Comparison of ENCODE assay signal across 8 mouse cellular contexts in genomic region chr17:27826908-27827383, GRCm38 (mm10). TPM values are rescaled to one million over a fixed set of nuclear protein-coding genes. Genes with fewer than 3 reads are reported as not detected.
A peak's percentile ranks its signal among the peaks of the same experiment; 100 is the strongest.
DNase-seq lines count a peak whose midpoint lies in the region; ATAC-seq and TF ChIP-seq lines count a peak whose summit lies in the region.

No protein-coding gene starts in this region.

- no peaks in the 10 kb centered on the region for H3K36me3 ChIP-seq in G1E (replicated peaks)
- no peaks in the 10 kb centered on the region for H3K36me3 ChIP-seq in heart, embryonic 12.5 days
- H3K36me3 ChIP-seq in midbrain, embryonic 10.5 days, result no peaks in the 10 kb centered on the region
- no peaks in the 10 kb centered on the region for H3K36me3 ChIP-seq in stomach, embryonic 16.5 days (ENCODE audit: control insufficient read depth, insufficient read depth, low read length)

- H3K9me3 ChIP-seq in G1E (replicated peaks), result no peaks in the 10 kb centered on the region
- H3K9me3 ChIP-seq in heart, embryonic 12.5 days (replicated peaks), result 0 out of 2 replicates have a peak, but pooled peaks cover 2% of the 10 kb centered on the region
- no peaks in the 10 kb centered on the region for H3K9me3 ChIP-seq in midbrain, embryonic 10.5 days (replicated peaks)
- no peaks in the 10 kb centered on the region for H3K9me3 ChIP-seq in stomach, embryonic 16.5 days (replicated peaks; ENCODE audit: control insufficient read depth, low read length)

- peaks cover 37% of the 10 kb centered on the region for H3K4me1 ChIP-seq in G1E (ENCODE audit: insufficient read depth, low read depth, low read length)
- peaks cover 15% of the 10 kb centered on the region for H3K4me1 ChIP-seq in heart, embryonic 12.5 days (replicated peaks)
- peaks cover 24% of the 10 kb centered on the region for H3K4me1 ChIP-seq in midbrain, embryonic 10.5 days
- H3K4me1 ChIP-seq in stomach, embryonic 16.5 days (ENCODE audit: control insufficient read depth, insufficient read depth, low read length), result 0 out of 2 replicates have a peak, but pooled peaks cover 5% of the 10 kb centered on the region

- TF ChIP-seq CTCF in G1E (IDR thresholded peaks at IDR 0.05; ENCODE audit: low read depth, low read length), result no peak

- peak overlapping the region; percentile 13; the same call in 1 of the 2 replicates for H3K27ac ChIP-seq in heart, embryonic 12.5 days (ENCODE audit: poor library complexity, severe bottlenecking)
- H3K27ac ChIP-seq in midbrain, embryonic 10.5 days (replicated peaks), result peak overlapping the region; percentile 85
- H3K27ac ChIP-seq in stomach, embryonic 16.5 days (ENCODE audit: low read length), result peak overlapping the region; percentile 75

- peak overlapping the region; percentile 69 for H3K4me2 ChIP-seq in heart, embryonic 12.5 days
- H3K4me2 ChIP-seq in stomach, embryonic 16.5 days (ENCODE audit: low read depth, low read length), result peak overlapping the region; percentile 60

- peak overlapping the region; percentile 63 for H3K9ac ChIP-seq in heart, embryonic 12.5 days
- peak overlapping the region; percentile 59 for H3K9ac ChIP-seq in stomach, embryonic 16.5 days (ENCODE audit: low read length)

- H3K4me3 ChIP-seq in G1E (ENCODE audit: low read depth, low read length), result no peak overlapping the region; the same call in 1 of the 2 replicates
- H3K4me3 ChIP-seq in heart, embryonic 12.5 days, result peak overlapping the region; percentile 44
- peak overlapping the region; percentile 52 for H3K4me3 ChIP-seq in midbrain, embryonic 10.5 days
- H3K4me3 ChIP-seq in stomach, embryonic 16.5 days (replicated peaks; ENCODE audit: low read length), result peak overlapping the region; percentile 39

- peaks cover 13% of the 10 kb centered on the region for H3K27me3 ChIP-seq in G1E (ENCODE audit: insufficient read depth, low read length)
- no peaks in the 10 kb centered on the region for H3K27me3 ChIP-seq in heart, embryonic 12.5 days (replicated peaks)
- H3K27me3 ChIP-seq in midbrain, embryonic 10.5 days (ENCODE audit: low read depth, poor library complexity, severe bottlenecking), result no peaks in the 10 kb centered on the region; the same call in 1 of the 2 replicates
- H3K27me3 ChIP-seq in stomach, embryonic 16.5 days (ENCODE audit: control insufficient read depth, insufficient read depth, low read length), result no peaks in the 10 kb centered on the region

- ATAC-seq in G1E (ENCODE audit: extremely low read depth, insufficient number of reproducible peaks, low FRiP score, poor library complexity, severe bottlenecking), result no peak
- no peak for ATAC-seq in heart, embryonic 12.5 days (ENCODE audit: insufficient number of reproducible peaks, low FRiP score)
- ATAC-seq in stomach, embryonic 16.5 days (ENCODE audit: insufficient read depth, low FRiP score), result peak; percentile 51; the same call in 1 of the 2 replicates

- DNase-seq in G1E (ENCODE audit: low spot score), result peak; percentile 14
- peak; percentile 76 for DNase-seq in embryo, embryonic 10 days (ENCODE audit: low spot score)
- peak; percentile 40 to 53 for DNase-seq in kidney, postnatal 36 days
- DNase-seq in midbrain, embryonic 10.5 days (ENCODE audit: low spot score), result peak; percentile 56
- no peak for DNase-seq in layer of hippocampus, adult 18-20 months (ENCODE audit: low spot score in 2 of 2)
- DNase-seq in layer of hippocampus, postnatal 25 days (ENCODE audit: extremely low spot score in 1 of 2, low spot score in 1 of 2), result no peak

- WGBS in heart, embryonic 12.5 days, result under 1% methylated on average over 8 of the region's 9 CpGs
- 0% methylated on average over 8 of the region's 9 CpGs for WGBS in midbrain, embryonic 10.5 days
- 2% methylated on average over 9 of the region's 9 CpGs for WGBS in stomach, embryonic 16.5 days

RNA-seq across cellular contexts. Expression of gene D17Wsu92e, which starts 6.5 kb away (rescaled TPM):
- 84.4 and 87.4 TPM in 2 replicates for total RNA-seq in G1E (2014; fragmentation: Nextera tagmentation)
- total RNA-seq in G1E (2017), result 61.6 and 65.3 TPM in 2 replicates
- polyA plus RNA-seq in G1E (2012), result 58.6 and 60.2 TPM in 2 replicates
- 14.8 and 15.1 TPM in 2 replicates for polyA plus RNA-seq in heart, embryonic 12.5 days (2016; fragmentation: Nextera tagmentation; extraction: Ambion mirVana)
- polyA plus RNA-seq in midbrain, embryonic 10.5 days (2016; fragmentation: Nextera tagmentation; extraction: Ambion mirVana), result 11.1 and 12.1 TPM in 2 replicates
- polyA plus RNA-seq in stomach, embryonic 16.5 days (2015; fragmentation: Nextera tagmentation; extraction: Ambion mirVana), result 21.2 and 23.3 TPM in 2 replicates
- 100 to 1,000 TPM; 199 TPM for total RNA-seq in layer of hippocampus, adult 18-20 months (2021)
- 100 to 1,000 TPM; 173 to 183 TPM for total RNA-seq in layer of hippocampus, postnatal 25 days (2021)

RNA-seq across cellular contexts. Expression of gene Snrpc, which starts 11.0 kb away (rescaled TPM):
- total RNA-seq in G1E (2014; fragmentation: Nextera tagmentation) (121 and 158 TPM in 2 replicates), G1E (2017) (127 and 147 TPM in 2 replicates)
- polyA plus RNA-seq in G1E (2012), result 575 and 747 TPM in 2 replicates
- 221 and 222 TPM in 2 replicates for polyA plus RNA-seq in heart, embryonic 12.5 days (2016; fragmentation: Nextera tagmentation; extraction: Ambion mirVana)
- polyA plus RNA-seq in midbrain, embryonic 10.5 days (2016; fragmentation: Nextera tagmentation; extraction: Ambion mirVana), result 403 and 447 TPM in 2 replicates
- 228 and 245 TPM in 2 replicates for polyA plus RNA-seq in stomach, embryonic 16.5 days (2015; fragmentation: Nextera tagmentation; extraction: Ambion mirVana)
- 10 to 100 TPM; 44.8 to 51.7 TPM for total RNA-seq in layer of hippocampus, adult 18-20 months (2021)
- 10 to 100 TPM; 61.5 TPM for total RNA-seq in layer of hippocampus, postnatal 25 days (2021)

RNA-seq across cellular contexts. Expression of gene Uhrf1bp1, which starts 29.3 kb away (rescaled TPM):
- total RNA-seq in G1E (2014; fragmentation: Nextera tagmentation), result 18.5 and 21.0 TPM in 2 replicates
- 8.5 and 9.8 TPM in 2 replicates for total RNA-seq in G1E (2017)
- 21.3 and 31.5 TPM in 2 replicates for polyA plus RNA-seq in G1E (2012)
- polyA plus RNA-seq in heart, embryonic 12.5 days (2016; fragmentation: Nextera tagmentation; extraction: Ambion mirVana), result 6.4 and 7.2 TPM in 2 replicates
- 6.3 and 6.6 TPM in 2 replicates for polyA plus RNA-seq in midbrain, embryonic 10.5 days (2016; fragmentation: Nextera tagmentation; extraction: Ambion mirVana)
- 4.4 and 5.9 TPM in 2 replicates for polyA plus RNA-seq in stomach, embryonic 16.5 days (2015; fragmentation: Nextera tagmentation; extraction: Ambion mirVana)
- 10 to 100 TPM; 13.7 to 14.5 TPM for total RNA-seq in layer of hippocampus, adult 18-20 months (2021)
- total RNA-seq in layer of hippocampus, postnatal 25 days (2021), result 10 to 100 TPM; 16.3 to 16.5 TPM

Comparison
In these comparisons a context has a peak if more than half of its experiments do, and no peak if none do; other contexts are left out.
1. DNase-seq: peak in G1E (single experiment), embryo, embryonic 10 days (single experiment), kidney, postnatal 36 days (2 of 2) and midbrain, embryonic 10.5 days (single experiment); none in layer of hippocampus, adult 18-20 months (0 of 2) and layer of hippocampus, postnatal 25 days (0 of 2).
2. H3K27ac ChIP-seq: peak in every context shown above with its lines; median percentile 85 in midbrain, embryonic 10.5 days; 75 in stomach, embryonic 16.5 days; 13 in heart, embryonic 12.5 days.